8 mouse cellular contexts compared by ENCODE assay signal in genomic region chr11:78827546-78827945, GRCm38 (mm10). TPM values are rescaled to one million over a fixed set of nuclear protein-coding genes. Genes with fewer than 3 reads are reported as not detected.
DNase-seq lines count a peak whose midpoint lies in the region; ATAC-seq and TF ChIP-seq lines count a peak whose summit lies in the region.

No protein-coding gene starts in this region.

- H3K9ac ChIP-seq in intestine, embryonic 15.5 days, result no peak overlapping the region
- no peak overlapping the region for H3K9ac ChIP-seq in intestine, embryonic 16.5 days (ENCODE audit: low read depth, low read length)
- no peak overlapping the region for H3K9ac ChIP-seq in MEL (ENCODE audit: control insufficient read depth, low read depth, low read length, poor library complexity, severe bottlenecking)
- H3K9ac ChIP-seq in forebrain, embryonic 14.5 days (ENCODE audit: low read length), result no peak overlapping the region
- H3K9ac ChIP-seq in midbrain, embryonic 13.5 days (replicated peaks), result no peak overlapping the region; the same call in 1 of the 2 replicates

- no peak for ATAC-seq in intestine, embryonic 15.5 days
- ATAC-seq in intestine, embryonic 16.5 days, result no peak
- ATAC-seq in forebrain, embryonic 14.5 days, result no peak
- no peak for ATAC-seq in midbrain, embryonic 13.5 days

- H3K9me3 ChIP-seq in intestine, embryonic 15.5 days, result no peaks in the 10 kb centered on the region
- H3K9me3 ChIP-seq in intestine, embryonic 16.5 days (ENCODE audit: control insufficient read depth, low read length), result no peaks in the 10 kb centered on the region
- no peaks in the 10 kb centered on the region for H3K9me3 ChIP-seq in MEL (replicated peaks; ENCODE audit: insufficient read depth, low read length)
- H3K9me3 ChIP-seq in forebrain, embryonic 14.5 days (replicated peaks; ENCODE audit: control insufficient read depth, low read length), result no peaks in the 10 kb centered on the region
- no peaks in the 10 kb centered on the region for H3K9me3 ChIP-seq in midbrain, embryonic 13.5 days

- TF ChIP-seq CTCF in MEL (IDR thresholded peaks at IDR 0.05 in 2 of 3, conservative IDR thresholded peaks at IDR 0.05 in 1 of 3; ENCODE audit: control insufficient read depth in 1 of 3, insufficient read depth in 1 of 3, low read depth in 2 of 3, low read length in 3 of 3, poor library complexity in 1 of 3, severe bottlenecking in 1 of 3), result no peak

- H3K27me3 ChIP-seq in intestine, embryonic 15.5 days (replicated peaks), result no peaks in the 10 kb centered on the region
- H3K27me3 ChIP-seq in intestine, embryonic 16.5 days (replicated peaks; ENCODE audit: control insufficient read depth, insufficient read depth, low read length), result no peaks in the 10 kb centered on the region
- no peaks in the 10 kb centered on the region for H3K27me3 ChIP-seq in MEL (ENCODE audit: control insufficient read depth in 1 of 2, insufficient read depth in 2 of 2, low read length in 2 of 2)
- no peaks in the 10 kb centered on the region for H3K27me3 ChIP-seq in forebrain, embryonic 14.5 days (replicated peaks; ENCODE audit: control insufficient read depth, insufficient read depth, low read length)
- peaks cover 4% of the 10 kb centered on the region; the same call in 1 of the 2 replicates for H3K27me3 ChIP-seq in midbrain, embryonic 13.5 days

- WGBS in intestine, embryonic 15.5 days, result 38% methylated on average over 7 of the region's 7 CpGs
- WGBS in intestine, embryonic 16.5 days, result 36% methylated on average over 7 of the region's 7 CpGs
- 30% methylated on average over 7 of the region's 7 CpGs for WGBS in forebrain, embryonic 14.5 days
- WGBS in midbrain, embryonic 13.5 days, result 36% methylated on average over 7 of the region's 7 CpGs

- peaks cover 6% of the 10 kb centered on the region; the same call in 1 of the 2 replicates for H3K79me2 ChIP-seq in MEL (ENCODE audit: control insufficient read depth, insufficient read depth, low read length, poor library complexity)

- TF ChIP-seq EP300 in MEL (IDR thresholded peaks at IDR 0.05; ENCODE audit: low read depth in 1 of 2, low read length in 2 of 2), result no peak

- TF ChIP-seq POLR2A in MEL (IDR thresholded peaks at IDR 0.05; ENCODE audit: control insufficient read depth in 1 of 2, insufficient read depth in 1 of 2, low read depth in 1 of 2, low read length in 2 of 2, poor library complexity in 1 of 2), result no peak

- peak overlapping the region; percentile 89; the same call in 1 of the 2 replicates for H3K4me2 ChIP-seq in intestine, embryonic 15.5 days (replicated peaks)
- H3K4me2 ChIP-seq in intestine, embryonic 16.5 days (ENCODE audit: low read depth, low read length), result no peak overlapping the region
- peak overlapping the region; percentile 56 for H3K4me2 ChIP-seq in forebrain, embryonic 14.5 days (ENCODE audit: low read length)
- H3K4me2 ChIP-seq in midbrain, embryonic 13.5 days (replicated peaks), result peak overlapping the region; percentile 73

- H3K27ac ChIP-seq in intestine, embryonic 15.5 days, result no peak overlapping the region
- H3K27ac ChIP-seq in intestine, embryonic 16.5 days (ENCODE audit: low read length), result no peak overlapping the region
- H3K27ac ChIP-seq in MEL (ENCODE audit: control insufficient read depth, low read depth, low read length), result no peak overlapping the region
- no peak overlapping the region for H3K27ac ChIP-seq in forebrain, embryonic 14.5 days (ENCODE audit: low read depth, low read length)
- H3K27ac ChIP-seq in midbrain, embryonic 13.5 days, result no peak overlapping the region

- TF ChIP-seq RAD21 in MEL (IDR thresholded peaks at IDR 0.05; ENCODE audit: low read depth, low read length), result no peak

- H3K4me3 ChIP-seq in intestine, embryonic 15.5 days (replicated peaks), result no peak overlapping the region
- H3K4me3 ChIP-seq in intestine, embryonic 16.5 days (ENCODE audit: low read length), result no peak overlapping the region
- H3K4me3 ChIP-seq in MEL (ENCODE audit: control insufficient read depth in 1 of 2, insufficient read depth in 1 of 2, low read depth in 2 of 2, low read length in 2 of 2), result no peak overlapping the region
- no peak overlapping the region for H3K4me3 ChIP-seq in forebrain, embryonic 14.5 days (ENCODE audit: low read depth, low read length)
- 0 out of 2 replicates have a peak overlapping the region, but pooled peaks have one; percentile 62 for H3K4me3 ChIP-seq in midbrain, embryonic 13.5 days (replicated peaks)

- no peaks in the 10 kb centered on the region for H3K36me3 ChIP-seq in intestine, embryonic 15.5 days
- H3K36me3 ChIP-seq in intestine, embryonic 16.5 days (ENCODE audit: control insufficient read depth, insufficient read depth, low read length), result no peaks in the 10 kb centered on the region
- peaks cover 0 to 49% of the 10 kb centered on the region in 2 experiments; a peak in 2 of 4 replicates for H3K36me3 ChIP-seq in MEL (ENCODE audit: control insufficient read depth in 1 of 2, insufficient read depth in 2 of 2, low read length in 2 of 2)
- no peaks in the 10 kb centered on the region for H3K36me3 ChIP-seq in forebrain, embryonic 14.5 days (ENCODE audit: control insufficient read depth, insufficient read depth, low read length)
- H3K36me3 ChIP-seq in midbrain, embryonic 13.5 days, result no peaks in the 10 kb centered on the region

- peaks cover 11% of the 10 kb centered on the region; the same call in 1 of the 2 replicates for H3K4me1 ChIP-seq in intestine, embryonic 15.5 days (replicated peaks)
- peaks cover 7% of the 10 kb centered on the region for H3K4me1 ChIP-seq in intestine, embryonic 16.5 days (ENCODE audit: control insufficient read depth, insufficient read depth, low read length)
- H3K4me1 ChIP-seq in MEL (ENCODE audit: control insufficient read depth in 1 of 2, insufficient read depth in 2 of 2, low read length in 2 of 2), result peaks cover 31 to 45% of the 10 kb centered on the region in 2 experiments
- H3K4me1 ChIP-seq in forebrain, embryonic 14.5 days (ENCODE audit: control insufficient read depth, insufficient read depth, low read length), result peaks cover 28% of the 10 kb centered on the region
- H3K4me1 ChIP-seq in midbrain, embryonic 13.5 days (replicated peaks), result peaks cover 42% of the 10 kb centered on the region

- DNase-seq in MEL (ENCODE audit: low read depth, low spot score), result no peak
- no peak for DNase-seq in forebrain, embryonic 14.5 days (ENCODE audit: low spot score)
- no peak for DNase-seq in layer of hippocampus, adult 11-12 months (ENCODE audit: low spot score)
- no peak for DNase-seq in lung, postnatal 4 days
- DNase-seq in layer of hippocampus, adult 18-20 months (ENCODE audit: low spot score in 2 of 2), result no peak

TF ChIP-seq in MEL, 35 proteins besides CTCF, POLR2A, EP300 and RAD21:
- TF ChIP-seq HCFC1 (IDR thresholded peaks at IDR 0.05; ENCODE audit: low read depth, low read length) (no peak), TAL1 (IDR thresholded peaks at IDR 0.05; ENCODE audit: low read length) (no peak), BHLHE40 (IDR thresholded peaks at IDR 0.05; ENCODE audit: borderline replicate concordance, low read depth, low read length) (peak; percentile 3; the same call in 1 of the 2 replicates)

RNA-seq across cellular contexts. Expression of gene Lyrm9, which starts 1.2 kb away (rescaled TPM):
- polyA plus RNA-seq in intestine, embryonic 15.5 days (2015; fragmentation: Nextera tagmentation; extraction: Ambion mirVana), result 15.9 and 17.9 TPM in 2 replicates
- polyA plus RNA-seq in intestine, embryonic 16.5 days (2015; fragmentation: Nextera tagmentation; extraction: Ambion mirVana), result 20.7 and 21.9 TPM in 2 replicates
- total RNA-seq in MEL (2012; rRNA removed), result 31.6 and 37.5 TPM in 2 replicates
- 10 to 100 TPM in 1 of 2 experiments, not detected in 1; 48.6 TPM for polyA plus RNA-seq in MEL (2012; ENCODE audit: insufficient read depth in 1 of 2, insufficient read length in 2 of 2, low read depth in 1 of 2, low replicate concordance in 2 of 2, missing spikeins in 1 of 2)
- polyA plus RNA-seq in forebrain, embryonic 14.5 days (2014; fragmentation: Nextera tagmentation; extraction: Ambion mirVana), result 21.8 and 22.1 TPM in 2 replicates
- 25.3 and 28.2 TPM in 2 replicates for polyA plus RNA-seq in midbrain, embryonic 13.5 days (2015; fragmentation: Nextera tagmentation; extraction: Ambion mirVana)
- 10 to 100 TPM; 19.7 to 24.2 TPM for total RNA-seq in layer of hippocampus, adult 18-20 months (2021)
